Mouse (Mus musculus): ENCODE results near the gene Tmem86a.

Tmem86a gene

DNA sequence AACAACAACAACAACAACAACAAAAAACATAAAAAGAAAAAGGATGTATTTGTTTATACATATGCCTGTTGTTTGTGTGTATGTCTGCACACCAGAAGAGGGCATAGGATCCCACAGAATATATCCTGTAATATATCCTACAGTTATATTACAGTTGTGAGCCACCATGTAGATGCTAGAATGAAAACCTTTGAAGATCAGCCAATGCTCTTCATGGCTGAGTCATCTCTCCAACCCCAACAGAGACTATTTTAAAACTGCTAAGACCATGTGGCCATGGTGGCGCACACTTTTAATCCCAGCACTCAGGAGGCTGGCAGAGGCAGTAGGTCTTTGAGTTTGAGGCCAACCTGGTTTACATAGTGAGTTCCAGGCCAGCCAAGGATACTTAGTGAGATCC, 22.9 kb upstream of the Tmem86a start:
- DNase-seq (ENCODE audit: low read depth, low spot score): no peak

- no peak for DNase-seq (ENCODE audit: low read depth, low spot score)
These were observed 19.7 kb upstream of the Tmem86a start for GRCm38 (mm10) chr7:47030517-47031193.

- DNase-seq (ENCODE audit: low read depth, low spot score): no peak
These were observed 19.0 kb upstream of the Tmem86a start for GRCm38 (mm10) chr7:47031371-47031770.

GRCm38 (mm10) chr7:47034785-47035384, 15.5 kb upstream of the Tmem86a start:
- no peak for DNase-seq (ENCODE audit: low read depth, low spot score)

DNA sequence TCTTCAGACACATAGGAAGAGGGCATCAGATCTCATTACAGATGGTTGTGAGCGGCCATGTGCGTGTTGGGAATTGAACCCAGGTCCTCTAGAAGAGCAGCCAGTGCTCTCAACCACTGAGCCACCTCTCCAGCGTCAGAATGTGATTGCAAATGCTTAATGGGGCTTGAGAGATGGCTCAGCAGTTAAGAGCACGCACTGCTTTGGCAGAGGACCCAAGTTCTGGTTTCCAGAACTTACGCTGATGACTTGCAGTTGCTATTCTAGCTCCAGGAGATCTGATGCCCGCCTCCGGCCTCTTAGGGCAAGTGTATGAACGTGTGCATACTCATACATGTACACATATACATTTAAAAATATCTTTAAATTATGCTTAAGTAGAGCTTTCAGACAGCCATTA, 15.0 kb upstream of the Tmem86a start:
- DNase-seq (ENCODE audit: low read depth, low spot score): no peak

DNA sequence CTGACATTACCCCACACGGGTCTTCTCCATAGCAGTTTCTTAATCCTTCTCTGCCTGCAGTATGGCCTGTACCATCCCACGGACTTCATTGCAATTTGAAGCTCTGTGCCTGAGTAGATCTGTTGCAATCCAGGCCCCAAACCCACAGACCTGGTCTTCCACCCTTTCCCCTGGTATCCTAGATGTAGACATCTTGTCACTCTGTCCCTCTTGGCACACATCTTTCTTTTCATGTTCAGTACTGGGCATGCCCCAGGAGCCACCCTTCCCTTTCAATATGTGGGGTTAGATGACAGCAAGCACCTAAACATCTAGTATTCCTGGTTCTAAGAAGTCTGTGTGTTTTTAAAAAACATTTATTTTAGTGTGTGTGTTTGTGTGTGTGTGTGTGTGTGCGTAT, 8.7 kb upstream of the Tmem86a start:
- no peak for DNase-seq (ENCODE audit: low read depth, low spot score)

DNA sequence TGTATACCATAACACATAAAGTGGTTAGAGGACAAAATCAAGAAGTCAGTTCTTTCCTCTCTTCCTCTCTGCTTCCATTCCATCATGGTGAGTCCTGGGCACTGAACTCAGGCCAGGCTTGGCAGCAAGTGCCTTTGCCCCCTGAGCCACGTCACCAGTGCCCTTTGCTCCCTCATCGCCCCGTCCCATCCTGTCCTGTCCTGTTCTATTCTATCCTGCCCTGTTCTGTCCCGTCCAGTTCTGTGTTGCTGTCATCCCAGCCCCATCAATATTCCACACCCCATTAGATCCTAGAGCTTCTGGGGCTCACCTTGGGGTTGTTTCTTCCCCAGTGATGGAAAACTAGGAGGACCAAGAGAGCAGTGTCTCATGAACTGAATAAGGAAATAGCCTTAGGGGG, 8.3 kb upstream of the Tmem86a start:
- no peak for DNase-seq (ENCODE audit: low read depth, low spot score)

- no peak for DNase-seq (ENCODE audit: low read depth, low spot score)
These were observed 7.4 kb upstream of the Tmem86a start for GRCm38 (mm10) chr7:47042823-47043490.

DNA sequence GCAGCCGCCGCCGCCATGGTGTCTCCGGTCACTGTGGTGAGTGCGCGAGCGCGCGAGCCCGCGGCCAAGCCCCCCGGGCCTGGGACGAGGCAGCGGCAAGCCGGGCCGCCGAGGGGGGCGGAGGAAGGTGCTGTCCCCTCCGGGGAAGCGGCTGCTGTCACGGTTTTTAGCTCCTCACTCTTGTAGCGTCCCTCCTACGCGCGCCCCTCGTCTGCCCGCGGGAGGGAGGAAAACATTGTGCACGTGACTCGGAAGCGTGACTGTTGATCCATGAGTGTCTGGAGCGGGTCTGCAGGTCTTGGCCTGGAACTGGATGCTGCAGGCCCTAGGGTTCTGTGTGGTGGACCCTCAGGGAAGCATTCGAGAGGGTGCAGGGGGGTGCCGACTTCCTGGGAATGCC, 365 bp downstream of the Tmem86a start:
- DNase-seq (ENCODE audit: low read depth, low spot score): peak; percentile 65

GRCm38 (mm10) chr7:47051404-47052151, 1.2 kb downstream of the Tmem86a start:
- no peak for DNase-seq (ENCODE audit: low read depth, low spot score)

DNA sequence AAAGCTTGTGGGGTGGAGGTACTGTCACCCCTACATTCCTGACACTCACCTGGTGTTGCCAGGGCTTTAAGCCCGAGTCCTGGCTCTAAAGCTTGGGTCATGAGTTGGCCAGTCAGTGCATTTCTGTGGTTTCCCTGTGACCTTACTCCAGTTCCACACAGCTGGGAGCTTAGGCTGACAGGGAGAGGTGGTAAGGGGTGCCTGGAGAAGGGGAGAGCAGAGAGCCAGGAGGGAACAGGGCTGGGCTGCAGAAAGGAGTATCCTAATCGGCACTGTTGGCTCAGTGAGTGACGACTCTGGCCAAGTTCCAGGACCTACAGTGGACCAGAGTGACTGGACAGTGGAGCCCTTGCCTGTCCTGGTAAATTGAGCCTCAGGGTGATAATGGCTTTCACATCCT, 1.9 kb downstream of the Tmem86a start:
- no peak for DNase-seq (ENCODE audit: low read depth, low spot score)

DNA sequence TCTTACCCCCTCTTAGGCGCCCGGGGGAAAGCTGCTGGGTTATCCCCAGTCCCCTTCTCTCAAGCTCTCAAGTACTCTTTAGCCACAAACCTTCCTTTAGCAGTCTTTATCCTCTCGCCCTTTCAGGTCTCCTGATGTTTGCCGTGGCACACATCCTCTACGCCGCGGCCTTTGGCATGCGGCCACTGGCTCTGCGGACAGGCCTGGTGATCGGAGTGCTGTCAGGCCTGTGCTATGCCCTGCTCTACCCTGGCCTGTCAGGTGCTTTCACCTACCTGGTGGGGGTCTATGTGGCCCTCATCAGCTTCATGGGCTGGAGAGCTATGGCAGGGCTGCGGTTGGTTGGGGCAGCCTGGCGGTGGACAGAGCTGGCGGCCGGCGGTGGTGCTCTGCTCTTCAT, 2.9 kb downstream of the Tmem86a start:
- DNase-seq (ENCODE audit: low read depth, low spot score): no peak

DNA sequence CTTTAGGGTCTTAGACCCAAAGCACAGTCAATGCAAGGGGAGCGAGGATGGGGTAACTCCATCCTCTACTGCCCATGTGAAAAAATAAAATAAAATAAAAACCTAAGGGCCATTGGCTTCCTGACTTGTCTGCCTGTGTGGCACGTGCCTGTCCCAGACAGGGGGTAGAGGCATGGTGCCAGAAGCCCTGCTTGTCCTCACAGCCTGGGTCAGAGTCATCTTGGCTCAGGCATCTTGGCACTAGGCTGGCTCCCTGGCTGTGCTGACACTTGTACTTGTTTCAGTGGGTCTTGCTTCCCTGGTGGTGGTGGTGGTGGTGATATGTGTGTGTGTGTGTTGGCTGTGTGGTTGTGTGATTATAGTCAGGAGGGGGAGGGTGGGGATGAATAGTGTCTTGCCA, 4.3 kb downstream of the Tmem86a start:
- no peak for DNase-seq (ENCODE audit: low read depth, low spot score)

DNA sequence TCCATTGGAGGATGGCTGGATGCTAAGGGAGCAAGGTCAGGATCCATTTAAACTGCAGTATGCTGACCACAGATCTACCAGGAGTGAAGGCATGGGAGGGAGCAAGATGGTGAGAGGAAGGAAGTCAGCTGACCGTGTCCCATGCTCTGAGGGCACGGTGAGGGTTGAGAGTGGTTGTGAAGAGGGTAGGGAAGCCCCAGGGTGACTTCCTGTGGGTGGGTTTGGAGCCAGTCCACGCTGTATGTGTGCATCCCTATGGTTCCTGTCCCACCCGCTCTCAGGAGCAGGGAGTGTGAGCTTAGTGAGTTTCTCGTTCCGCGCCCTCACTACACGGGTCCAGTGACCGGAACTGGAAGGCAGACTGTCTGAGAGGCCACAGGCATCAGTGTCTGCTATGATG, 5.3 kb downstream of the Tmem86a start:
- DNase-seq (ENCODE audit: low read depth, low spot score): no peak

GRCm38 (mm10) chr7:47056273-47056672, 5.9 kb downstream of the Tmem86a start:
- DNase-seq (ENCODE audit: low read depth, low spot score): no peak

GRCm38 (mm10) chr7:47059339-47059738, 8.9 kb downstream of the Tmem86a start:
- no peak for DNase-seq (ENCODE audit: low read depth, low spot score)

DNA sequence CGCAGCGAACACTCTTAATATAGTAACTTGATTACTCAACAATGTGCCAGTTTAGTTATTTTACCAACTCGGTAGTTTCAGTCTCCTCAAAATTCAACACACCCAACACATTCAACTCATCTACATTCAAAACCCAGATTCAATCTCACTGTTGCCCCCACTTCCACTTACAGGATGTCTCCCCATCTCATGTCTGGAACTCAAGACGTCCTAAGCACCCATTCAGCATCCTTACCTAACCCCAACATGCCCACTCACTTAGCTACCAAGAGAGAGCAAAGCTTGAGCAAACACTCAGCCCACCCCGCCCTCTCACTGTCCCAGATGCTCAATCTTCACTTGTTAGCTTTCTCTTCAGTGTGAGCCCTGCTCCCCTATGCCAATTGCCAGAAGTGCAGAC, 11.2 kb downstream of the Tmem86a start:
- no peak for DNase-seq (ENCODE audit: low read depth, low spot score)

DNA sequence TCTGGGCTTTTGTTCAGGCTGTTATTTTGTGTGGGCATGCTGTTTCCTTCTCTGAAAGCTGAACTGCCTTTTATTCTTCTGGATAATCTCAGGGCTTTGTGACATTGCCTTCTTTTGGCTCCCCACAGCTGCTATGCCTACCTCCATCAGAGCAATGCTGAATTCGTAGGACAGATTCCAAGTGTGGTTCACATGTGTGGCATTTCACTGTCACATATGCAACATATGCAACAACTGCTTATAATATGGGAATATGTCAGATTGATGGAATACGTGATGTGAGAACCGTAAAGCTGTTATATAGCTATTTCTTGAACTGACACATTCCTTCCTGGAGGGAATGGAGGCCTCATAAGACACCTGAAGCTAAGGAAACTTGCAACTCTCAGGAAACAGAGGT, 16.5 kb downstream of the Tmem86a start:
- DNase-seq (ENCODE audit: low read depth, low spot score): no peak

DNA sequence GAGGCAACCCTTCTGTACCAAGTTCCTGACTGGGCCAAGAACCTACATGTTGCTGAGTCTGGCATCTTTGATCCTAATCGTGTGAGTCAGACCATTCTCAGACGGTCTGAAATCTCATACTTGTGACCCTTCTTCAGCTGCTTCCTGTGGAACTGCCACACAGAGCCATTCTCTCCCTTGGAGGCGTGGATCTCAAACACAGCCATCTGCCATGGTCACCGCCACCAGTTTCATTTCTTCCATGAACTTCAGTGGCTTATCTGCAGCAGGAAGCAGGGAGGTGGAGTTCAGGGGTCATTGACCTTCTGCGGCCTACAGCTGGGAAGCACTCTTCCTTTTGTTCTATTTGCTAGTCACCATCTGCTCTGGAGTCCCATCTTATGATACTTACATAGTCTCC, 17.5 kb downstream of the Tmem86a start:
- peak; percentile 12 for DNase-seq (ENCODE audit: low read depth, low spot score)

GRCm38 (mm10) chr7:47072551-47072950, 22.1 kb downstream of the Tmem86a start:
- DNase-seq (ENCODE audit: low read depth, low spot score): no peak

- peak; percentile 12 for DNase-seq (ENCODE audit: low read depth, low spot score)
These were observed 23.4 kb downstream of the Tmem86a start for GRCm38 (mm10) chr7:47073536-47074521.
